8 mouse cellular contexts compared by ENCODE assay signal in the genomic region with DNA sequence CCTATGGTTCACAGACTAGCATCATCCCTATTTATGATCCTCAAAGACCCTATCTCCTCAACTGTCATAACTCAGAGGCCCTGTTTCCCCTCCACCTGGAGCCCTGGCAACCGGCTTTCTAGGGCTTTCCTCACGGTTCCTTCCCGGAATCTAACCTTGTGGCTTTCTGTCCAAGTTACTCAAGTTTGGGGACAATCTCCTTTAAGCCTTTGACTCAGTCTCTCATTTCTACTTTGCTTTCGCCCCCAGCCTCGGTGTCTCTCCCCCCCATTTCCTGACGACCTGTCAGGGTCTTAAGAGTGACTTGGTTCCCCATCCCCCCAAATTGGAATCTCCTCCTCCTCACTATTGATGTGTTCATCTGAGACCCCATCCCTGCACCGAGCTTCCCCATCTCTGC. TPM values are rescaled to one million over a fixed set of nuclear protein-coding genes. Genes with fewer than 3 reads are reported as not detected.
DNase-seq lines count a peak whose midpoint lies in the region; ATAC-seq and TF ChIP-seq lines count a peak whose summit lies in the region.

No protein-coding gene starts in this region.

- no peak for TF ChIP-seq CTCF in MEL (IDR thresholded peaks at IDR 0.05 in 2 of 3, conservative IDR thresholded peaks at IDR 0.05 in 1 of 3; ENCODE audit: control insufficient read depth in 1 of 3, insufficient read depth in 1 of 3, low read depth in 2 of 3, low read length in 3 of 3, poor library complexity in 1 of 3, severe bottlenecking in 1 of 3)

- TF ChIP-seq RAD21 in MEL (IDR thresholded peaks at IDR 0.05; ENCODE audit: low read depth, low read length): no peak

- DNase-seq in heart, postnatal 25 days (ENCODE audit: low spot score): no peak
- no peak for DNase-seq in MEL (ENCODE audit: low read depth, low spot score)
- DNase-seq in hindbrain, embryonic 11.5 days (ENCODE audit: low spot score): no peak
- peak; percentile 93 for DNase-seq in midbrain, embryonic 11.5 days (ENCODE audit: low spot score, missing footprints)
- no peak for DNase-seq in yolk sac, embryonic 10.5 days (ENCODE audit: low spot score)
- no peak for DNase-seq in left cerebral cortex, postnatal 36 days (ENCODE audit: low spot score in 2 of 2)
- no peak for DNase-seq in cerebellum, adult 18-20 months

- peak overlapping the region; percentile 56; the same call in 1 of the 2 replicates for H3K4me3 ChIP-seq in heart, embryonic 11.5 days (ENCODE audit: low read depth, low read length)
- H3K4me3 ChIP-seq in MEL (ENCODE audit: control insufficient read depth in 1 of 2, insufficient read depth in 1 of 2, low read depth in 2 of 2, low read length in 2 of 2): peak overlapping the region; percentile 55 to 64
- H3K4me3 ChIP-seq in hindbrain, embryonic 11.5 days (ENCODE audit: low read depth, low read length): peak overlapping the region; percentile 40
- H3K4me3 ChIP-seq in midbrain, embryonic 11.5 days (ENCODE audit: low read depth, low read length): peak overlapping the region; percentile 39

- H3K36me3 ChIP-seq in heart, embryonic 11.5 days (ENCODE audit: control insufficient read depth, insufficient read depth, low read length): no peaks in the 10 kb centered on the region
- peaks cover 0 to 16% of the 10 kb centered on the region in 2 experiments; a peak in 2 of 4 replicates for H3K36me3 ChIP-seq in MEL (ENCODE audit: control insufficient read depth in 1 of 2, insufficient read depth in 2 of 2, low read length in 2 of 2)
- H3K36me3 ChIP-seq in hindbrain, embryonic 11.5 days (ENCODE audit: control insufficient read depth, insufficient read depth, low read length): no peaks in the 10 kb centered on the region
- no peaks in the 10 kb centered on the region for H3K36me3 ChIP-seq in midbrain, embryonic 11.5 days (ENCODE audit: control insufficient read depth, insufficient read depth, low read length)

- 6% methylated on average over 7 of the region's 7 CpGs for WGBS in heart, embryonic 11.5 days (ENCODE audit: insufficient replicate concordance)
- 2% methylated on average over 7 of the region's 7 CpGs for WGBS in hindbrain, embryonic 11.5 days
- WGBS in midbrain, embryonic 11.5 days: 4% methylated on average over 7 of the region's 7 CpGs

- peak overlapping the region; percentile 94 for H3K4me2 ChIP-seq in heart, embryonic 11.5 days
- no peak overlapping the region; the same call in none of the 2 replicates for H3K4me2 ChIP-seq in hindbrain, embryonic 11.5 days (replicated peaks; ENCODE audit: low read depth, low read length)
- H3K4me2 ChIP-seq in midbrain, embryonic 11.5 days: peak overlapping the region; percentile 83; the same call in 1 of the 2 replicates

- no peak overlapping the region; the same call in 1 of the 2 replicates for H3K9ac ChIP-seq in heart, embryonic 11.5 days (ENCODE audit: low read depth, low read length)
- H3K9ac ChIP-seq in MEL (ENCODE audit: control insufficient read depth, low read depth, low read length, poor library complexity, severe bottlenecking): peak overlapping the region; percentile 64
- no peak overlapping the region for H3K9ac ChIP-seq in hindbrain, embryonic 11.5 days (ENCODE audit: low read depth, low read length)
- no peak overlapping the region for H3K9ac ChIP-seq in midbrain, embryonic 11.5 days (ENCODE audit: low read length)

- H3K4me1 ChIP-seq in heart, embryonic 11.5 days (ENCODE audit: control insufficient read depth, insufficient read depth, low read length): peaks cover 48% of the 10 kb centered on the region
- peaks cover 14 to 28% of the 10 kb centered on the region in 2 experiments for H3K4me1 ChIP-seq in MEL (ENCODE audit: control insufficient read depth in 1 of 2, insufficient read depth in 2 of 2, low read length in 2 of 2)
- peaks cover 6% of the 10 kb centered on the region for H3K4me1 ChIP-seq in hindbrain, embryonic 11.5 days (replicated peaks; ENCODE audit: control insufficient read depth, insufficient read depth, low read length)
- peaks cover 33% of the 10 kb centered on the region for H3K4me1 ChIP-seq in midbrain, embryonic 11.5 days (ENCODE audit: control insufficient read depth, insufficient read depth, low read length)

- intact Hi-C loops in heart, postnatal 25 days (cut with DNase I): loop anchor here (5.0 kb wide), 1 partner anchor 105 kb away; no protein-coding TSS in a partner anchor
- intact Hi-C loops in left cerebral cortex, postnatal 36 days (cut with DNase I): loop anchor here (1.0 to 5.0 kb wide), 4 partner anchors 9 to 100 kb away; a partner anchor contains a TSS

- H3K9me3 ChIP-seq in heart, embryonic 11.5 days (replicated peaks; ENCODE audit: control insufficient read depth, low read length): no peaks in the 10 kb centered on the region
- no peaks in the 10 kb centered on the region for H3K9me3 ChIP-seq in MEL (replicated peaks; ENCODE audit: insufficient read depth, low read length)
- no peaks in the 10 kb centered on the region for H3K9me3 ChIP-seq in hindbrain, embryonic 11.5 days (ENCODE audit: control insufficient read depth, low read length)
- H3K9me3 ChIP-seq in midbrain, embryonic 11.5 days (ENCODE audit: control insufficient read depth, low read length): no peaks in the 10 kb centered on the region

- peaks cover 23% of the 10 kb centered on the region for H3K79me2 ChIP-seq in MEL (ENCODE audit: control insufficient read depth, insufficient read depth, low read length, poor library complexity)

- H3K27ac ChIP-seq in heart, embryonic 11.5 days (ENCODE audit: low read depth, low read length): no peak overlapping the region
- H3K27ac ChIP-seq in MEL (ENCODE audit: control insufficient read depth, low read depth, low read length): peak overlapping the region; percentile 85
- no peak overlapping the region for H3K27ac ChIP-seq in hindbrain, embryonic 11.5 days (ENCODE audit: low read depth, low read length)
- no peak overlapping the region for H3K27ac ChIP-seq in midbrain, embryonic 11.5 days (ENCODE audit: low read depth, low read length)

- ATAC-seq in heart, embryonic 11.5 days (replicated peaks; ENCODE audit: insufficient number of reproducible peaks, low FRiP score, low TSS enrichment): no peak
- no peak for ATAC-seq in hindbrain, embryonic 11.5 days (ENCODE audit: low FRiP score)
- no peak for ATAC-seq in midbrain, embryonic 11.5 days (ENCODE audit: low FRiP score)

- no peak for TF ChIP-seq POLR2A in MEL (IDR thresholded peaks at IDR 0.05; ENCODE audit: control insufficient read depth in 1 of 2, insufficient read depth in 1 of 2, low read depth in 1 of 2, low read length in 2 of 2, poor library complexity in 1 of 2)

- TF ChIP-seq EP300 in MEL (IDR thresholded peaks at IDR 0.05; ENCODE audit: low read depth in 1 of 2, low read length in 2 of 2): no peak

- H3K27me3 ChIP-seq in heart, embryonic 11.5 days (ENCODE audit: control insufficient read depth, insufficient read depth, low read length): peaks cover 79% of the 10 kb centered on the region
- H3K27me3 ChIP-seq in MEL (ENCODE audit: control insufficient read depth in 1 of 2, insufficient read depth in 2 of 2, low read length in 2 of 2): no peaks in the 10 kb centered on the region
- H3K27me3 ChIP-seq in hindbrain, embryonic 11.5 days (ENCODE audit: control insufficient read depth, insufficient read depth, low read length): peaks cover 84% of the 10 kb centered on the region
- peaks cover 94% of the 10 kb centered on the region for H3K27me3 ChIP-seq in midbrain, embryonic 11.5 days (ENCODE audit: control insufficient read depth, insufficient read depth, low read length)

RNA-seq across cellular contexts. Expression of a gene that starts 0.6 kb away (rescaled TPM):
- not detected in 2 replicates for polyA plus RNA-seq in heart, embryonic 11.5 days (2014; fragmentation: Nextera tagmentation; extraction: Ambion mirVana)
- not detected for total RNA-seq in heart, postnatal 25 days (2021)
- total RNA-seq in MEL (2012; rRNA removed): 4.8 TPM in 2 replicates
- polyA plus RNA-seq in MEL (2012; ENCODE audit: insufficient read depth in 1 of 2, insufficient read length in 2 of 2, low read depth in 1 of 2, low replicate concordance in 2 of 2, missing spikeins in 1 of 2): 1 to 10 TPM in 1 of 2 experiments, not detected in 1; 9.5 TPM
- polyA plus RNA-seq in hindbrain, embryonic 11.5 days (2014; fragmentation: Nextera tagmentation; extraction: Ambion mirVana): 0.24 TPM in 1 of 2 replicates, not detected in the other
- not detected in 2 replicates for polyA plus RNA-seq in midbrain, embryonic 11.5 days (2014; fragmentation: Nextera tagmentation; extraction: Ambion mirVana)
- 100 to 1,000 TPM; 235 to 249 TPM for total RNA-seq in left cerebral cortex, postnatal 36 days (2021)

RNA-seq across cellular contexts. Expression of a gene that starts 3.3 kb away (rescaled TPM):
- polyA plus RNA-seq in heart, embryonic 11.5 days (2014; fragmentation: Nextera tagmentation; extraction: Ambion mirVana): 18.9 and 25.4 TPM in 2 replicates
- under 1 TPM; 0.26 to 0.64 TPM for total RNA-seq in heart, postnatal 25 days (2021)
- total RNA-seq in MEL (2012; rRNA removed): 259 and 260 TPM in 2 replicates
- 100 to 1,000 TPM; 193 to 268 TPM for polyA plus RNA-seq in MEL (2012; ENCODE audit: insufficient read depth in 1 of 2, insufficient read length in 2 of 2, low read depth in 1 of 2, low replicate concordance in 2 of 2, missing spikeins in 1 of 2)
- polyA plus RNA-seq in hindbrain, embryonic 11.5 days (2014; fragmentation: Nextera tagmentation; extraction: Ambion mirVana): 5.4 and 5.7 TPM in 2 replicates
- polyA plus RNA-seq in midbrain, embryonic 11.5 days (2014; fragmentation: Nextera tagmentation; extraction: Ambion mirVana): 5.4 and 9.2 TPM in 2 replicates
- total RNA-seq in left cerebral cortex, postnatal 36 days (2021): 1 to 10 TPM; 1.2 to 1.3 TPM

RNA-seq across cellular contexts. Expression of a gene that starts 16.7 kb away (rescaled TPM):
- 8.1 and 8.5 TPM in 2 replicates for polyA plus RNA-seq in heart, embryonic 11.5 days (2014; fragmentation: Nextera tagmentation; extraction: Ambion mirVana)
- 1 to 10 TPM; 7.7 to 9.6 TPM for total RNA-seq in heart, postnatal 25 days (2021)
- 24.4 and 26.0 TPM in 2 replicates for total RNA-seq in MEL (2012; rRNA removed)
- polyA plus RNA-seq in MEL (2012; ENCODE audit: insufficient read depth in 1 of 2, insufficient read length in 2 of 2, low read depth in 1 of 2, low replicate concordance in 2 of 2, missing spikeins in 1 of 2): 10 to 100 TPM in 1 of 2 experiments, not detected in 1; 31.0 TPM
- polyA plus RNA-seq in hindbrain, embryonic 11.5 days (2014; fragmentation: Nextera tagmentation; extraction: Ambion mirVana): 4.3 and 4.5 TPM in 2 replicates
- polyA plus RNA-seq in midbrain, embryonic 11.5 days (2014; fragmentation: Nextera tagmentation; extraction: Ambion mirVana): 3.9 and 4.0 TPM in 2 replicates
- 1 to 10 TPM; 2.4 to 3.2 TPM for total RNA-seq in left cerebral cortex, postnatal 36 days (2021)

RNA-seq across cellular contexts. Expression of a gene that starts 30.0 kb away (rescaled TPM):
- polyA plus RNA-seq in heart, embryonic 11.5 days (2014; fragmentation: Nextera tagmentation; extraction: Ambion mirVana): 140 and 147 TPM in 2 replicates
- 100 to 1,000 TPM; 143 to 144 TPM for total RNA-seq in heart, postnatal 25 days (2021)
- total RNA-seq in MEL (2012; rRNA removed): 280 and 282 TPM in 2 replicates
- polyA plus RNA-seq in MEL (2012; ENCODE audit: insufficient read depth in 1 of 2, insufficient read length in 2 of 2, low read depth in 1 of 2, low replicate concordance in 2 of 2, missing spikeins in 1 of 2): 100 to 1,000 TPM in 1 of 2 experiments, not detected in 1; 474 TPM
- polyA plus RNA-seq in hindbrain, embryonic 11.5 days (2014; fragmentation: Nextera tagmentation; extraction: Ambion mirVana): 120 and 132 TPM in 2 replicates
- 120 and 121 TPM in 2 replicates for polyA plus RNA-seq in midbrain, embryonic 11.5 days (2014; fragmentation: Nextera tagmentation; extraction: Ambion mirVana)
- total RNA-seq in left cerebral cortex, postnatal 36 days (2021): 10 to 100 TPM; 59.6 to 62.5 TPM

RNA-seq across cellular contexts. Expression of a gene that starts 34.4 kb away (rescaled TPM):
- 0.28 and 1.8 TPM in 2 replicates for polyA plus RNA-seq in heart, embryonic 11.5 days (2014; fragmentation: Nextera tagmentation; extraction: Ambion mirVana)
- not detected for total RNA-seq in heart, postnatal 25 days (2021)
- total RNA-seq in MEL (2012; rRNA removed): 1.1 and 1.5 TPM in 2 replicates
- polyA plus RNA-seq in MEL (2012; ENCODE audit: insufficient read depth in 1 of 2, insufficient read length in 2 of 2, low read depth in 1 of 2, low replicate concordance in 2 of 2, missing spikeins in 1 of 2): 1 to 10 TPM in 1 of 2 experiments, not detected in 1; 8.0 TPM
- 0.45 and 2.7 TPM in 2 replicates for polyA plus RNA-seq in hindbrain, embryonic 11.5 days (2014; fragmentation: Nextera tagmentation; extraction: Ambion mirVana)
- polyA plus RNA-seq in midbrain, embryonic 11.5 days (2014; fragmentation: Nextera tagmentation; extraction: Ambion mirVana): 0.86 and 2.1 TPM in 2 replicates
- total RNA-seq in left cerebral cortex, postnatal 36 days (2021): not detected
